Comparison of ENCODE assay signal across 28 mouse cellular contexts in the genomic region with DNA sequence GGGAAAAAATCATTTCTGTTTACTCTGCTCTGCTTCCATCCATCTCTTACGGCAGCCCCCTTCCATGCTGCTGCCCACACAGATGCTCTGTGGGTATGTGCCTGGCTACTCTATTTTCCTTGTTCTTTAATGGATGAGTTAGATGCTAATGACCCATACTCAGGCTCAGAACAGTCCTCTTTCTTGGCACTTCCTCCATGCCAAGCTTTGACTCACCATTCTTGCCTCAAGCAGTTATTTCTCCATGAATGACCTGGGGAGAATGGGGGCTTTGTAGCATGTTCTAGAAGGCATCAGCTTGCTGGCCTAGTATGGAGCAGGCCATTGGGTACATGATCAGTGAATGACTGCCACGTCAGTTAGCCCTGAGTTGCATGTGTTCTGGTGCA.
DNase-seq lines count a peak whose midpoint lies in the region; ATAC-seq lines count a peak whose summit lies in the region.
"Had no signal": no experiment of that assay in that cellular context is flagged by ENCODE, and none has a peak within 500 bp of the region (broad histone marks: within the 10 kb centered on the region; RNA-seq: fewer than 3 reads in every experiment).

No protein-coding gene starts in this region.

- H3K4me3 ChIP-seq in forebrain, embryonic 16.5 days (replicated peaks; ENCODE audit: low read length), result no peak overlapping the region
- H3K4me3 ChIP-seq in forebrain, embryonic 12.5 days (replicated peaks), result no peak overlapping the region
- H3K4me3 ChIP-seq in midbrain, embryonic 10.5 days, result no peak overlapping the region
- no peak overlapping the region for H3K4me3 ChIP-seq in midbrain, embryonic 16.5 days (ENCODE audit: low read depth, low read length)
- H3K4me3 ChIP-seq: erythroblast, embryonic 14.5 days; gastrocnemius, adult 2 months; hindbrain, embryonic 10.5 days; myocyte; neural tube, embryonic 12.5 days had no signal

- DNase-seq in midbrain, embryonic 10.5 days (ENCODE audit: low spot score), result no peak
- peak; percentile 96 for DNase-seq in Muller cell, postnatal 12 days (ENCODE audit: inconsistent ontology term)
- DNase-seq in left cerebral cortex, adult 18-20 months (ENCODE audit: low spot score in 2 of 2), result no peak
- no peak for DNase-seq in heart, adult 9 months (ENCODE audit: low spot score in 2 of 2)
- DNase-seq: adrenal gland, postnatal 14 days; B cell, adult 2 months; cerebellum, adult 11-12 months; cerebellum, postnatal 10 days; gastrocnemius, adult 2 months; gastrocnemius, postnatal 36 days; heart, postnatal 14 days; kidney, postnatal 14 days; layer of hippocampus, adult 9-11 months; liver; lung, adult 2 months; lung, postnatal 10 days; thymus, adult 2 months; thymus, postnatal 36 days had no signal

- WGBS in forebrain, embryonic 16.5 days, result 44% methylated on average over 2 of the region's 2 CpGs
- 88% methylated on average over 2 of the region's 2 CpGs for WGBS in forebrain, embryonic 12.5 days
- 91% methylated on average over 2 of the region's 2 CpGs for WGBS in midbrain, embryonic 10.5 days
- 84% methylated on average over 2 of the region's 2 CpGs for WGBS in midbrain, embryonic 16.5 days

- H3K27ac ChIP-seq in forebrain, embryonic 16.5 days (ENCODE audit: low read length), result no peak overlapping the region
- no peak overlapping the region for H3K27ac ChIP-seq in forebrain, embryonic 12.5 days
- peak overlapping the region; percentile 69; the same call in 1 of the 2 replicates for H3K27ac ChIP-seq in midbrain, embryonic 10.5 days (replicated peaks)
- no peak overlapping the region for H3K27ac ChIP-seq in midbrain, embryonic 16.5 days (ENCODE audit: low read length)
- H3K27ac ChIP-seq: gastrocnemius, adult 2 months; liver, embryonic 14.5 days; macrophage; neural tube, embryonic 12.5 days had no signal

- H3K9me3 ChIP-seq in forebrain, embryonic 16.5 days (ENCODE audit: control insufficient read depth, low read length), result no peaks in the 10 kb centered on the region
- H3K9me3 ChIP-seq in forebrain, embryonic 12.5 days, result no peaks in the 10 kb centered on the region
- H3K9me3 ChIP-seq in midbrain, embryonic 10.5 days (replicated peaks), result no peaks in the 10 kb centered on the region
- H3K9me3 ChIP-seq in midbrain, embryonic 16.5 days (replicated peaks; ENCODE audit: control insufficient read depth, low read length, poor library complexity, severe bottlenecking), result no peaks in the 10 kb centered on the region
- H3K9me3 ChIP-seq: hindbrain, embryonic 10.5 days; neural tube, embryonic 12.5 days had no signal

- no peak overlapping the region for H3K9ac ChIP-seq in forebrain, embryonic 16.5 days (replicated peaks; ENCODE audit: low read depth, low read length)
- H3K9ac ChIP-seq in forebrain, embryonic 12.5 days, result no peak overlapping the region
- H3K9ac ChIP-seq in midbrain, embryonic 16.5 days (ENCODE audit: low read depth, low read length), result no peak overlapping the region
- H3K9ac ChIP-seq: liver, embryonic 14.5 days; neural tube, embryonic 12.5 days had no signal

- H3K4me2 ChIP-seq in forebrain, embryonic 16.5 days (ENCODE audit: low read length), result no peak overlapping the region
- no peak overlapping the region for H3K4me2 ChIP-seq in forebrain, embryonic 12.5 days
- H3K4me2 ChIP-seq in midbrain, embryonic 16.5 days (ENCODE audit: low read length), result no peak overlapping the region
- H3K4me2 ChIP-seq: neural tube, embryonic 12.5 days had no signal

- peak; percentile 67 for ATAC-seq in forebrain, embryonic 16.5 days
- ATAC-seq in forebrain, embryonic 12.5 days (ENCODE audit: low FRiP score), result no peak
- ATAC-seq in midbrain, embryonic 16.5 days, result no peak
- ATAC-seq: intestine, postnatal 0 days had no signal

- H3K27me3 ChIP-seq in forebrain, embryonic 16.5 days (replicated peaks; ENCODE audit: control insufficient read depth, insufficient read depth, low read length), result no peaks in the 10 kb centered on the region
- H3K27me3 ChIP-seq in forebrain, embryonic 12.5 days, result no peaks in the 10 kb centered on the region
- peaks cover 26% of the 10 kb centered on the region for H3K27me3 ChIP-seq in midbrain, embryonic 10.5 days (ENCODE audit: low read depth, poor library complexity, severe bottlenecking)
- H3K27me3 ChIP-seq in midbrain, embryonic 16.5 days (ENCODE audit: control insufficient read depth, insufficient read depth, low read depth, low read length), result no peaks in the 10 kb centered on the region; the same call in 1 of the 2 replicates
- H3K27me3 ChIP-seq: neural tube, embryonic 12.5 days had no signal

- no peaks in the 10 kb centered on the region for H3K36me3 ChIP-seq in forebrain, embryonic 16.5 days (ENCODE audit: control insufficient read depth, insufficient read depth)
- H3K36me3 ChIP-seq in forebrain, embryonic 12.5 days (replicated peaks), result no peaks in the 10 kb centered on the region
- H3K36me3 ChIP-seq in midbrain, embryonic 10.5 days, result no peaks in the 10 kb centered on the region
- H3K36me3 ChIP-seq in midbrain, embryonic 16.5 days (ENCODE audit: control insufficient read depth, insufficient read depth, low read length), result no peaks in the 10 kb centered on the region
- H3K36me3 ChIP-seq: hindbrain, embryonic 10.5 days; neural tube, embryonic 12.5 days had no signal

- peaks cover 11% of the 10 kb centered on the region for H3K4me1 ChIP-seq in forebrain, embryonic 16.5 days (replicated peaks; ENCODE audit: control insufficient read depth, insufficient read depth, low read length)
- peaks cover 21% of the 10 kb centered on the region for H3K4me1 ChIP-seq in forebrain, embryonic 12.5 days
- peaks cover 35% of the 10 kb centered on the region for H3K4me1 ChIP-seq in midbrain, embryonic 10.5 days
- peaks cover 9% of the 10 kb centered on the region for H3K4me1 ChIP-seq in midbrain, embryonic 16.5 days (ENCODE audit: control insufficient read depth, insufficient read depth, low read length)
